Mouse (Mus musculus): ENCODE measurements at regions not wholly inside any gene's neighbourhood (a gene's known extent, or its start where the extent isn't known, plus 50 kb on each side); places are given as distances from the start of the nearest gene placed in this dataset.

GRCm38 (mm10) chr13:26217299-26217698, 552.7 kb downstream of the Hdgfl1 start:
- H3K36me3 ChIP-seq (ENCODE audit: control insufficient read depth, insufficient read depth, low read length, poor library complexity, severe bottlenecking) = no peaks in the 10 kb centered on the region
- TF ChIP-seq EP300 (IDR thresholded peaks at IDR 0.05; ENCODE audit: insufficient read depth, low read depth, low read length) (no peak), POLR2A (IDR thresholded peaks at IDR 0.05; ENCODE audit: insufficient read depth, low read length) (no peak), CTCF (IDR thresholded peaks at IDR 0.05; ENCODE audit: low read depth, low read length) (no peak)
- no peak overlapping the region for H3K4me3 ChIP-seq (ENCODE audit: low read depth, low read length)

GRCm38 (mm10) chr13:26216579-26216978, 553.4 kb downstream of the Hdgfl1 start:
- TF ChIP-seq EP300 (IDR thresholded peaks at IDR 0.05; ENCODE audit: insufficient read depth, low read depth, low read length) (no peak), CTCF (IDR thresholded peaks at IDR 0.05; ENCODE audit: low read depth, low read length) (no peak), POLR2A (IDR thresholded peaks at IDR 0.05; ENCODE audit: insufficient read depth, low read length) (no peak)
- no peaks in the 10 kb centered on the region for H3K9me3 ChIP-seq (replicated peaks; ENCODE audit: control insufficient read depth, insufficient read depth, low read length, poor library complexity, severe bottlenecking)

More at GRCm38 (mm10) chr13:26217299-26217698, 552.7 kb downstream of the Hdgfl1 start:
- Histone ChIP-seq H3K9me3 (replicated peaks; ENCODE audit: control insufficient read depth, insufficient read depth, low read length, poor library complexity, severe bottlenecking) (no peaks in the 10 kb centered on the region), H3K4me1 (ENCODE audit: control insufficient read depth, insufficient read depth, low read length) (no peaks in the 10 kb centered on the region), H3K27me3 (ENCODE audit: control insufficient read depth, insufficient read depth, low read length, poor library complexity, severe bottlenecking) (no peaks in the 10 kb centered on the region), H3K9ac (ENCODE audit: low read depth, poor library complexity, severe bottlenecking) (no peak overlapping the region), H3K27ac (ENCODE audit: insufficient read depth, low read length) (no peak overlapping the region)

GRCm38 (mm10) chr13:26205532-26206105, 564.3 kb downstream of the Hdgfl1 start:
- H3K36me3 ChIP-seq (ENCODE audit: control insufficient read depth, insufficient read depth, low read length, poor library complexity, severe bottlenecking) = no peaks in the 10 kb centered on the region

More at GRCm38 (mm10) chr13:26216579-26216978, 553.4 kb downstream of the Hdgfl1 start:
- Histone ChIP-seq H3K4me1 (ENCODE audit: control insufficient read depth, insufficient read depth, low read length) (no peaks in the 10 kb centered on the region), H3K27ac (ENCODE audit: insufficient read depth, low read length) (no peak overlapping the region), H3K4me3 (ENCODE audit: low read depth, low read length) (no peak overlapping the region), H3K36me3 (ENCODE audit: control insufficient read depth, insufficient read depth, low read length, poor library complexity, severe bottlenecking) (no peaks in the 10 kb centered on the region), H3K27me3 (ENCODE audit: control insufficient read depth, insufficient read depth, low read length, poor library complexity, severe bottlenecking) (no peaks in the 10 kb centered on the region), H3K9ac (ENCODE audit: low read depth, poor library complexity, severe bottlenecking) (no peak overlapping the region)

GRCm38 (mm10) chr13:26194646-26195045, 575.3 kb downstream of the Hdgfl1 start:
- Histone ChIP-seq H3K9ac (ENCODE audit: low read depth, poor library complexity, severe bottlenecking) (no peak overlapping the region), H3K27me3 (ENCODE audit: control insufficient read depth, insufficient read depth, low read length, poor library complexity, severe bottlenecking) (no peaks in the 10 kb centered on the region), H3K27ac (ENCODE audit: insufficient read depth, low read length) (no peak overlapping the region), H3K4me3 (ENCODE audit: low read depth, low read length) (no peak overlapping the region), H3K9me3 (replicated peaks; ENCODE audit: control insufficient read depth, insufficient read depth, low read length, poor library complexity, severe bottlenecking) (no peaks in the 10 kb centered on the region), H3K36me3 (ENCODE audit: control insufficient read depth, insufficient read depth, low read length, poor library complexity, severe bottlenecking) (no peaks in the 10 kb centered on the region), H3K4me1 (ENCODE audit: control insufficient read depth, insufficient read depth, low read length) (no peaks in the 10 kb centered on the region)
- TF ChIP-seq EP300 (IDR thresholded peaks at IDR 0.05; ENCODE audit: insufficient read depth, low read depth, low read length) (no peak), CTCF (IDR thresholded peaks at IDR 0.05; ENCODE audit: low read depth, low read length) (no peak), POLR2A (IDR thresholded peaks at IDR 0.05; ENCODE audit: insufficient read depth, low read length) (no peak)

More at GRCm38 (mm10) chr13:26205532-26206105, 564.3 kb downstream of the Hdgfl1 start:
- Histone ChIP-seq H3K4me1 (ENCODE audit: control insufficient read depth, insufficient read depth, low read length) (no peaks in the 10 kb centered on the region), H3K27ac (ENCODE audit: insufficient read depth, low read length) (no peak overlapping the region), H3K9ac (ENCODE audit: low read depth, poor library complexity, severe bottlenecking) (no peak overlapping the region), H3K9me3 (replicated peaks; ENCODE audit: control insufficient read depth, insufficient read depth, low read length, poor library complexity, severe bottlenecking) (no peaks in the 10 kb centered on the region), H3K4me3 (ENCODE audit: low read depth, low read length) (no peak overlapping the region), H3K27me3 (ENCODE audit: control insufficient read depth, insufficient read depth, low read length, poor library complexity, severe bottlenecking) (no peaks in the 10 kb centered on the region)
- TF ChIP-seq CTCF (IDR thresholded peaks at IDR 0.05; ENCODE audit: low read depth, low read length) = no peak
- TF ChIP-seq POLR2A (IDR thresholded peaks at IDR 0.05; ENCODE audit: insufficient read depth, low read length) = no peak
- TF ChIP-seq EP300 (IDR thresholded peaks at IDR 0.05; ENCODE audit: insufficient read depth, low read depth, low read length) = no peak

- no peak overlapping the region for H3K27ac ChIP-seq (ENCODE audit: insufficient read depth, low read length)
- no peaks in the 10 kb centered on the region for H3K9me3 ChIP-seq (replicated peaks; ENCODE audit: control insufficient read depth, insufficient read depth, low read length, poor library complexity, severe bottlenecking)
- H3K36me3 ChIP-seq (ENCODE audit: control insufficient read depth, insufficient read depth, low read length, poor library complexity, severe bottlenecking) = no peaks in the 10 kb centered on the region
- H3K9ac ChIP-seq (ENCODE audit: low read depth, poor library complexity, severe bottlenecking) = no peak overlapping the region
- no peak overlapping the region for H3K4me3 ChIP-seq (ENCODE audit: low read depth, low read length)
- no peaks in the 10 kb centered on the region for H3K4me1 ChIP-seq (ENCODE audit: control insufficient read depth, insufficient read depth, low read length)
- TF ChIP-seq POLR2A (IDR thresholded peaks at IDR 0.05; ENCODE audit: insufficient read depth, low read length) (no peak), EP300 (IDR thresholded peaks at IDR 0.05; ENCODE audit: insufficient read depth, low read depth, low read length) (no peak), CTCF (IDR thresholded peaks at IDR 0.05; ENCODE audit: low read depth, low read length) (no peak)
- H3K27me3 ChIP-seq (ENCODE audit: control insufficient read depth, insufficient read depth, low read length, poor library complexity, severe bottlenecking) = no peaks in the 10 kb centered on the region
Observed at GRCm38 (mm10) chr13:26183879-26184278, 586.1 kb downstream of the Hdgfl1 start.

- no peak overlapping the region for H3K27ac ChIP-seq (ENCODE audit: insufficient read depth, low read length)
- H3K36me3 ChIP-seq (ENCODE audit: control insufficient read depth, insufficient read depth, low read length, poor library complexity, severe bottlenecking) = no peaks in the 10 kb centered on the region
- H3K9ac ChIP-seq (ENCODE audit: low read depth, poor library complexity, severe bottlenecking) = no peak overlapping the region
- H3K9me3 ChIP-seq (replicated peaks; ENCODE audit: control insufficient read depth, insufficient read depth, low read length, poor library complexity, severe bottlenecking) = no peaks in the 10 kb centered on the region
- no peaks in the 10 kb centered on the region for H3K27me3 ChIP-seq (ENCODE audit: control insufficient read depth, insufficient read depth, low read length, poor library complexity, severe bottlenecking)
- no peak for TF ChIP-seq CTCF (IDR thresholded peaks at IDR 0.05; ENCODE audit: low read depth, low read length)
- no peak for TF ChIP-seq EP300 (IDR thresholded peaks at IDR 0.05; ENCODE audit: insufficient read depth, low read depth, low read length)
- TF ChIP-seq POLR2A (IDR thresholded peaks at IDR 0.05; ENCODE audit: insufficient read depth, low read length) = no peak
- H3K4me3 ChIP-seq (ENCODE audit: low read depth, low read length) = no peak overlapping the region
- H3K4me1 ChIP-seq (ENCODE audit: control insufficient read depth, insufficient read depth, low read length) = no peaks in the 10 kb centered on the region
Observed at GRCm38 (mm10) chr13:26171891-26172482, 598.0 kb downstream of the Hdgfl1 start.

All from ES-Bruce4 (cell line).